Mouse (Mus musculus) liver, postnatal 0 days (tissue): ENCODE data around the gene Fam155a. TPM values are rescaled to one million over a fixed set of nuclear protein-coding genes. Genes with fewer than 3 reads are reported as not detected.

ENCODE experiments used
- ATAC-seq: fragments of 200-750 bp; cut with Nextera tagmentation; 2 replicates; pipeline ENCODE4 v1.8.0; 2017; ENCODE audit warnings: mild to moderate bottlenecking, moderate library complexity
- DNase-seq: peaks from one replicate; pipeline ENCODE4 v3.0.0-alpha.2; 2016
- H3K27ac ChIP-seq: fragments of 300-500 bp; sonication (generic); 2 replicates; pipeline ENCODE4 v1.5.1; 2014; ENCODE audit warnings: antibody characterized with exemption, moderate library complexity, mild to moderate bottlenecking, low read depth
- H3K27me3 ChIP-seq: fragments of 300-500 bp; sonication (generic); 2 replicates; pipeline ENCODE4 v1.6.1; 2014; ENCODE audit warnings: low read length, control low read depth, mixed read lengths; ENCODE audit not compliant: insufficient read depth
- H3K36me3 ChIP-seq: fragments of 300-500 bp; sonication (generic); replicated peaks from 2 replicates; pipeline ENCODE4 v1.6.1; 2014; ENCODE audit warnings: mild to moderate bottlenecking, control low read depth, low read length, moderate library complexity, mixed read lengths; ENCODE audit not compliant: insufficient read depth
- H3K4me1 ChIP-seq: fragments of 300-500 bp; sonication (generic); 2 replicates; pipeline ENCODE4 v1.6.1; 2014; ENCODE audit warnings: antibody characterized with exemption, mild to moderate bottlenecking, control low read depth; ENCODE audit not compliant: insufficient read depth
- H3K4me2 ChIP-seq: fragments of 300-500 bp; sonication (generic); 2 replicates; pipeline ENCODE4 v1.6.1; 2014; ENCODE audit warnings: low read depth, mild to moderate bottlenecking, low read length, moderate library complexity, mixed read lengths
- H3K4me3 ChIP-seq: fragments of 300-500 bp; sonication (generic); 2 replicates; pipeline ENCODE4 v1.5.1; 2014; ENCODE audit warnings: low read depth, low read length
- H3K9ac ChIP-seq: fragments of 300-500 bp; sonication (generic); replicated peaks from 2 replicates; pipeline ENCODE4 v1.6.1; 2014; ENCODE audit warnings: mild to moderate bottlenecking, moderate library complexity
- H3K9me3 ChIP-seq: fragments of 300-500 bp; sonication (generic); 2 replicates; pipeline ENCODE4 v1.6.1; 2016; ENCODE audit warnings: mild to moderate bottlenecking, control low read depth, low read length, mixed read lengths
- CTCF ChIP-seq: sonication (generic); IDR thresholded peaks from 2 replicates; pipeline ENCODE4 v1.5.1; 2016; ENCODE audit warnings: antibody characterized with exemption, low read depth
- EP300 ChIP-seq: IDR thresholded peaks from 2 replicates; pipeline ENCODE4 v1.6.1; 2016; ENCODE audit warnings: antibody characterized with exemption, low read depth, mild to moderate bottlenecking
- WGBS: fragments of 180-500 bp; shearing (Covaris S2); extraction: QIAGEN DNeasy Blood & Tissue Kit; methylation state at CpG from one replicate; pipeline ENCODE4 v1.1.7; 2014; ENCODE audit not compliant: insufficient replicate concordance; 5-methylcytosine and 5-hydroxymethylcytosine counted together
- polyA plus RNA-seq: library from polyadenylated mRNA; unstranded; fragments of >200 nt; fragmentation: Nextera tagmentation; extraction: Ambion mirVana; gene quantifications from 2 replicates; pipeline ENCODE4 v1.2.1, GENCODE M21; 2015

The Fam155a gene
- polyA plus RNA-seq, 1 experiment from 2014 or later, result not detected

- Histone ChIP-seq H3K9me3 (no peaks in the 10 kb centered on the region), H3K4me3 (no peak overlapping the region), H3K36me3 (no peaks in the 10 kb centered on the region), H3K4me2 (no peak overlapping the region), H3K27me3 (no peaks in the 10 kb centered on the region), H3K27ac (no peak overlapping the region), H3K9ac (no peak overlapping the region), H3K4me1 (no peaks in the 10 kb centered on the region)
- DNase-seq, result no peak
- ATAC-seq, result no peak
- no peak for TF ChIP-seq CTCF
- TF ChIP-seq EP300, result no peak
- WGBS, result 76% methylated on average over 11 of the region's 11 CpGs
These were observed 29.0 kb upstream of the Fam155a start for GRCm38 (mm10) chr8:9799923-9800322.

GRCm38 (mm10) chr8:9797514-9797913 lies 26.6 kb upstream of the Fam155a start:
- DNase-seq, result no peak
- WGBS, result 72% methylated on average over 8 of the region's 8 CpGs
- Histone ChIP-seq H3K4me1 (no peaks in the 10 kb centered on the region), H3K27ac (no peak overlapping the region), H3K9ac (no peak overlapping the region), H3K9me3 (no peaks in the 10 kb centered on the region), H3K4me2 (no peak overlapping the region), H3K4me3 (no peak overlapping the region), H3K27me3 (no peaks in the 10 kb centered on the region), H3K36me3 (no peaks in the 10 kb centered on the region)
- TF ChIP-seq CTCF (no peak), EP300 (no peak)
- ATAC-seq, result no peak

- DNase-seq, result no peak
- no peak for ATAC-seq
- no peak overlapping the region for H3K4me2 ChIP-seq
- no peak overlapping the region for H3K4me3 ChIP-seq
- no peaks in the 10 kb centered on the region for H3K4me1 ChIP-seq
- TF ChIP-seq EP300, result no peak
- no peak for TF ChIP-seq CTCF
- no peak overlapping the region for H3K9ac ChIP-seq
- no peaks in the 10 kb centered on the region for H3K9me3 ChIP-seq
- H3K36me3 ChIP-seq, result no peaks in the 10 kb centered on the region
- H3K27me3 ChIP-seq, result no peaks in the 10 kb centered on the region
- no peak overlapping the region for H3K27ac ChIP-seq
- 71% methylated on average over 6 of the region's 6 CpGs for WGBS
These were observed 24.8 kb upstream of the Fam155a start for GRCm38 (mm10) chr8:9795724-9796123.

GRCm38 (mm10) chr8:9793351-9793750 lies 22.4 kb upstream of the Fam155a start:
- no peak for TF ChIP-seq CTCF
- TF ChIP-seq EP300, result no peak
- H3K9me3 ChIP-seq, result no peaks in the 10 kb centered on the region

GRCm38 (mm10) chr8:9780332-9780731 lies 9.4 kb upstream of the Fam155a start:
- Histone ChIP-seq H3K27me3 (no peaks in the 10 kb centered on the region), H3K9ac (no peak overlapping the region), H3K4me1 (no peaks in the 10 kb centered on the region), H3K27ac (no peak overlapping the region), H3K9me3 (no peaks in the 10 kb centered on the region), H3K36me3 (no peaks in the 10 kb centered on the region), H3K4me2 (no peak overlapping the region), H3K4me3 (no peak overlapping the region)
- TF ChIP-seq EP300, result no peak
- TF ChIP-seq CTCF, result no peak
- ATAC-seq, result no peak
- no peak for DNase-seq
- 80% methylated on average over 10 of the region's 10 CpGs for WGBS

More at GRCm38 (mm10) chr8:9793351-9793750, 22.4 kb upstream of the Fam155a start:
- H3K27me3 ChIP-seq, result no peaks in the 10 kb centered on the region
- no peaks in the 10 kb centered on the region for H3K36me3 ChIP-seq
- no peak overlapping the region for H3K9ac ChIP-seq
- no peak overlapping the region for H3K4me3 ChIP-seq
- DNase-seq, result no peak
- no peak overlapping the region for H3K4me2 ChIP-seq
- 58% methylated on average over 9 of the region's 9 CpGs for WGBS
- H3K27ac ChIP-seq, result no peak overlapping the region
- no peaks in the 10 kb centered on the region for H3K4me1 ChIP-seq
- ATAC-seq, result no peak

GRCm38 (mm10) chr8:9778148-9778547 lies 7.2 kb upstream of the Fam155a start:
- no peak for DNase-seq
- Histone ChIP-seq H3K4me3 (no peak overlapping the region), H3K4me2 (no peak overlapping the region), H3K27me3 (peaks cover 3% of the 10 kb centered on the region; the same call in 1 of the 2 replicates), H3K4me1 (no peaks in the 10 kb centered on the region), H3K36me3 (no peaks in the 10 kb centered on the region), H3K9ac (no peak overlapping the region), H3K9me3 (no peaks in the 10 kb centered on the region), H3K27ac (no peak overlapping the region)
- TF ChIP-seq EP300, result no peak
- TF ChIP-seq CTCF, result no peak
- WGBS, result 67% methylated on average over 8 of the region's 8 CpGs
- ATAC-seq, result no peak

- Histone ChIP-seq H3K9me3 (no peaks in the 10 kb centered on the region), H3K9ac (no peak overlapping the region), H3K27ac (no peak overlapping the region), H3K27me3 (peaks cover 15% of the 10 kb centered on the region), H3K4me2 (no peak overlapping the region), H3K36me3 (no peaks in the 10 kb centered on the region), H3K4me3 (no peak overlapping the region), H3K4me1 (no peaks in the 10 kb centered on the region)
- no peak for ATAC-seq
- DNase-seq, result no peak
- WGBS, result 75% methylated on average over 10 of the region's 10 CpGs
- TF ChIP-seq EP300 (no peak), CTCF (no peak)
These were observed 5.9 kb upstream of the Fam155a start for GRCm38 (mm10) chr8:9776818-9777217.
